Mouse (Mus musculus) bone marrow, adult 2 months (tissue): ENCODE data around the gene Olfr147. TPM values are rescaled to one million over a fixed set of nuclear protein-coding genes. Genes with fewer than 3 reads are reported as not detected.
"Not testable (repeated sequence)": the region's sequence is repeated elsewhere in the genome, so short reads cannot be mapped to it uniquely, and the experiment has no call there.

Experiments
- H3K27ac ChIP-seq: fragments of 200-500 bp; 2 replicates; pipeline ENCODE4 v1.5.1; 2012; ENCODE audit warnings: low read depth, mild to moderate bottlenecking, control low read depth, inconsistent platforms, low read length; ENCODE audit not compliant: control insufficient read depth, poor library complexity, insufficient read depth
- H3K4me1 ChIP-seq: fragments of 200-500 bp; 2 replicates; pipeline ENCODE4 v1.6.1; 2011; ENCODE audit warnings: low read length; ENCODE audit not compliant: control insufficient read depth, insufficient read depth
- H3K4me3 ChIP-seq: fragments of 200-500 bp; replicated peaks from 2 replicates; pipeline ENCODE3; 2011; ENCODE audit warnings: mild to moderate bottlenecking, low read depth, low read length, control low read depth; ENCODE audit not compliant: control insufficient read depth
- CTCF ChIP-seq: fragments of 200-500 bp; IDR thresholded peaks from 2 replicates; pipeline ENCODE4 v1.5.1; 2011; ENCODE audit warnings: low read length, control low read depth; ENCODE audit not compliant: control insufficient read depth, insufficient read depth
- POLR2A ChIP-seq: fragments of 200-500 bp; IDR thresholded peaks from 2 replicates; pipeline ENCODE4 v1.6.1; 2011; ENCODE audit warnings: low read depth, mild to moderate bottlenecking, control low read depth, low read length, borderline replicate concordance; ENCODE audit not compliant: control insufficient read depth
- WGBS: fragments of 180-500 bp; shearing (Covaris S2); methylation state at CpG from one replicate; pipeline ENCODE4 v1.1.7; 2018; 5-methylcytosine and 5-hydroxymethylcytosine counted together
- polyA plus RNA-seq: library from polyadenylated mRNA; stranded (reverse); fragments of >200 nt; gene quantifications from 2 replicates; pipeline ENCODE4 v1.2.4, GENCODE M21; 2011; ENCODE audit warnings: low replicate concordance; ENCODE audit not compliant: missing spikeins, insufficient read depth, insufficient read length

Olfr147 gene
- polyA plus RNA-seq: not detected in 2 replicates

DNA sequence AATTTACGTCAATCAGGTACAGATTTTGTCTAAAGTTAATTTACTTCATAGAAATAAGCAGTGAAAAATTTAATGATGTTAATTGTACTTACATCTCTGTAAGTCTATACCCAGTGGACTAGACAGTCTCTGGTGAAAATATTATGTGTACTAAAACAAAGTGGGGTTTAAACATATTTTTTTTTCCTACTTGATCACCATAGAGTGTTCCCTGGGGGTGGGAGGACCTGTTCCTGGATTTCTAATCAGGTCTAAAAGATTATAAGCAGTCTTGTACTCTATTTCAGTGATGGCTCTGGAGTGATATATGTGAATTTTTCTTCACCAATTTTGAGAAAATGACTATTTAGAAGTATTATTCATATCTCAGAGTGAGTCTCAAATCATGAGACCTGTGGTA lies at the start of gene Olfr147:
Gene Olfr147 (plus strand): TSS at position 301 of the 400 bp plus-strand sequence.
- H3K4me3 ChIP-seq: no peak within 1 kb of the TSS
- 66% methylated on average over 1 of the region's 1 CpGs for WGBS
- no peak within 1 kb of the TSS for H3K27ac ChIP-seq
- TF ChIP-seq CTCF (no peak), POLR2A (no peak)
- no peaks in the 10 kb centered on the region for H3K4me1 ChIP-seq

GRCm38 (mm10) chr9:38366596-38366995 lies 34.9 kb upstream of the Olfr147 start, which contains the start of gene Olfr250:
Gene Olfr250 (plus strand): TSS chr9:38366896.
- H3K4me1 ChIP-seq: no peaks in the 10 kb centered on the region
- H3K27ac ChIP-seq: no peak within 1 kb of the TSS
- TF ChIP-seq POLR2A (no peak), CTCF (no peak)
- no peak within 1 kb of the TSS for H3K4me3 ChIP-seq
- 91% methylated on average over 2 of the region's 2 CpGs for WGBS

GRCm38 (mm10) chr9:38376786-38377185 lies 24.7 kb upstream of the Olfr147 start, which contains the start of gene Olfr251:
Gene Olfr251 (plus strand): TSS chr9:38377086.
- TF ChIP-seq CTCF (no peak), POLR2A (no peak)
- Histone ChIP-seq H3K4me3 (no peak within 1 kb of the TSS), H3K4me1 (no peaks in the 10 kb centered on the region), H3K27ac (no peak within 1 kb of the TSS)
- 49% methylated on average over 2 of the region's 2 CpGs for WGBS

DNA sequence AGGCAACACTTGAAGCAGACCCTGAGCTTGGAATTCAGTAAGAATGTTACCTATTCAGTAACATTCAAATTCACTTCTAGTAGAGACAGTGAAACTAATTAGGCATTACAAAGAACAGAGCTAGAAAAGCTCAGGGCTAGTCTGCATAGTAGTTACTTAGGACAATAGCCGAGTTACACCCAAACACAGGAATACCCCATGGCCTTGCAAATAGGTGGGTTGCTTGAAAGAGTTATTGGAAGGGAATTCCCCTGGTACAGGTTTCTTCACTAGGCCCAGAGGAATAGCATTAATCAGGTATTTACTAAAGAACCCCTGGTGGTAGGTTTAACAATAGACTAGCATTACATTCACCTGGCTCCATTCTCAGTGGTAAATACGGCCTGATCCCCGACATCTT lies 6.0 kb downstream of the Olfr147 start:
- not testable (repeated sequence) for H3K27ac ChIP-seq, H3K4me1 ChIP-seq, H3K4me3 ChIP-seq
- 79% methylated on average over 3 of the region's 3 CpGs for WGBS

DNA sequence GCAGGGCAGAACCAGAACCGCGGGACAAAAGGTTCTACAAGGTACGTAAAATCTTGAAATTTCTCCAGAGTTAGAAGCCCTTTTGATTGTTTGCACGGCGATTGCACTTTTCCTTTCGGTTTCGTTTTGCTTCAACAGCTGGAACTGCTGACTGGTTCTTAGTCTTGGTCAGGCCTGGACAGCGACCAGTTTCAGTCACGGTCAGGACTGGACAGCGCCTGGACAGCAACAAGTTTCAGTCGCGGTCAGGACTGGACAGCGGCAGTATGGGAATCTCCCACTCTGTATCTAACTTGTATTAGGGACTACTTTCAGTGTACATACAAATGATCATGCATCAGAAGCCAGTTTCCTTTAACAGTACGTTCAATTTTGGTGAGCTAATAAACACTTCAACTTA lies 12.0 kb downstream of the Olfr147 start:
- 89% methylated on average over 14 of the region's 14 CpGs for WGBS
- H3K4me1 ChIP-seq, H3K27ac ChIP-seq, H3K4me3 ChIP-seq: not testable (repeated sequence)

DNA sequence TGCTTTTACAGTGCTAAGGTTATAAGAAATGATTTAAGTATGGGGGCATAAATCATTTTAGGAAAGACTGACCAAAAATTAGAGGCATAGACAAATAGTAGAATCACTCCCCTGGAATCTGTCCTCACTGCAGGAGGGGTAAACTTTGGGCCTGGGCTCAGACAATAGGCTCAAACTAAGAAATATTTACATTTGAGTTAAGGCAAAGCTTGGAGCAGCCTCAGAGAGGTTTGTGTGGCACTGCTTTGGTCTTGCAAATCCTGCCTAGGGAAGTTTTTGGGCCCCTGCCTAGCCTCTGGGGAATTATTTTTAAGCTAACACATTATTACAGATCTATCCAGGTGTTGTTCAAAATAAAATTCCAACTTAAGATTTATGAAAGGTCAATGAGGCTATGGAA lies 22.3 kb downstream of the Olfr147 start:
- no peak overlapping the region for H3K4me3 ChIP-seq
- H3K4me1 ChIP-seq: no peaks in the 10 kb centered on the region
- TF ChIP-seq POLR2A (no peak), CTCF (no peak)
- H3K27ac ChIP-seq: no peak overlapping the region

DNA sequence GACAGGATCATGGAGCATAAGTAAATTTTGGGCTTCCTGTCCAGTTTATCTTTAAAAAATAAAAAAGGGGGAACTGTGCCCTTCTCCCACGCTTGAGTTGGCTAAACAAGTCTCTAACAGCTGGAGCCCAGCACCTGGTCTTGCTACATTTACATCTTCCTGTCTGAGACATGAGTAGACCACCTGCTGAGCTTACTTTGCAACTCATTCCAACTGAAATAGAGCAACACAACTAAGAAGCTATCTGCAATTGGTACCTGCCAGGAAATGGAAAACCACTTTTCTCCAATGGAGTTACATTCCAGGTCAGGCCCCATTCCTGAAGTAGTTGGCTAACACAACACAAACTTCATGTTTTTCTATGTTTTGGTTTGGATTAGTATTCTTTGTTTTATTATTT lies 25.5 kb downstream of the Olfr147 start:
- H3K4me3 ChIP-seq: no peak overlapping the region
- H3K27ac ChIP-seq: no peak overlapping the region
- TF ChIP-seq POLR2A: no peak
- TF ChIP-seq CTCF: no peak
- H3K4me1 ChIP-seq: no peaks in the 10 kb centered on the region
- 35% methylated on average over 1 of the region's 1 CpGs for WGBS

- no peak within 1 kb of the TSS for H3K4me3 ChIP-seq
- WGBS: 86% methylated on average over 1 of the region's 1 CpGs
- H3K27ac ChIP-seq: no peak within 1 kb of the TSS
- H3K4me1 ChIP-seq: no peaks in the 10 kb centered on the region
- TF ChIP-seq POLR2A: no peak
- TF ChIP-seq CTCF: no peak
These were observed 27.7 kb downstream of the Olfr147 start, which contains the start of gene Olfr901 for GRCm38 (mm10) chr9:38429155-38429554. Gene Olfr901 (plus strand): TSS chr9:38429455.

GRCm38 (mm10) chr9:38447352-38447751 lies 45.9 kb downstream of the Olfr147 start, which contains the start of gene Olfr902:
Gene Olfr902 (plus strand): TSS chr9:38447652.
- Histone ChIP-seq H3K4me1 (no peaks in the 10 kb centered on the region), H3K4me3 (no peak within 1 kb of the TSS), H3K27ac (no peak within 1 kb of the TSS)
- TF ChIP-seq CTCF: no peak
- TF ChIP-seq POLR2A: no peak
- 80% methylated on average over 5 of the region's 5 CpGs for WGBS

Other genes starting within 250 kb of the Olfr147 start
- not detected in 2 replicates for gene Olfr891, start 220.9 kb upstream of the Olfr147 start, polyA plus RNA-seq
- gene Olfr893, start 193.3 kb upstream of the Olfr147 start, polyA plus RNA-seq: not detected in 2 replicates
- gene Olfr894, start 183.6 kb upstream of the Olfr147 start, polyA plus RNA-seq: not detected in 2 replicates
- gene Olfr143, start 148.9 kb upstream of the Olfr147 start, polyA plus RNA-seq: not detected in 2 replicates
- not detected in 2 replicates for gene Olfr895, start 133.8 kb upstream of the Olfr147 start, polyA plus RNA-seq
- not detected in 2 replicates for gene Olfr896-ps1, start 110.6 kb upstream of the Olfr147 start, polyA plus RNA-seq
- gene Olfr25, start 72.6 kb upstream of the Olfr147 start, polyA plus RNA-seq: not detected in 2 replicates
- not detected in 2 replicates for gene Olfr898, start 53.3 kb upstream of the Olfr147 start, polyA plus RNA-seq
- gene Olfr250, start 34.8 kb upstream of the Olfr147 start, polyA plus RNA-seq: not detected in 2 replicates
- not detected in 2 replicates for gene Olfr251, start 24.6 kb upstream of the Olfr147 start, polyA plus RNA-seq
- gene Olfr901, start 27.8 kb downstream of the Olfr147 start, polyA plus RNA-seq: not detected in 2 replicates
- not detected in 2 replicates for gene Olfr902, start 46.0 kb downstream of the Olfr147 start, polyA plus RNA-seq
- gene Olfr904, start 61.4 kb downstream of the Olfr147 start, polyA plus RNA-seq: not detected in 2 replicates
- gene Olfr905, start 69.4 kb downstream of the Olfr147 start, polyA plus RNA-seq: 0.72 and 2.0 TPM in 2 replicates
- gene Olfr906, start 85.4 kb downstream of the Olfr147 start, polyA plus RNA-seq: not detected in 2 replicates
- gene Olfr907, start 94.1 kb downstream of the Olfr147 start, polyA plus RNA-seq: 0.70 TPM in 1 of 2 replicates, not detected in the other
- 0.55 TPM in 1 of 2 replicates, not detected in the other for gene Olfr911-ps1, start 119.9 kb downstream of the Olfr147 start, polyA plus RNA-seq
- not detected in 2 replicates for gene Olfr910, start 136.2 kb downstream of the Olfr147 start, polyA plus RNA-seq
- gene Olfr912, start 178.5 kb downstream of the Olfr147 start, polyA plus RNA-seq: 0.23 TPM in 1 of 2 replicates, not detected in the other
- not detected in 2 replicates for gene Olfr913, start 191.1 kb downstream of the Olfr147 start, polyA plus RNA-seq
- gene Olfr914, start 203.4 kb downstream of the Olfr147 start, polyA plus RNA-seq: 1.0 TPM in 1 of 2 replicates, not detected in the other